Mouse (Mus musculus) kidney, postnatal 0 days (tissue): ENCODE results near the gene Lbr. TPM values are rescaled to one million over a fixed set of nuclear protein-coding genes. Genes with fewer than 3 reads are reported as not detected.
A peak's percentile ranks its signal among the peaks of the same experiment; 100 is the strongest.

ENCODE experiments used
- ATAC-seq: fragments of 200-750 bp; cut with Nextera tagmentation; replicated peaks from 2 replicates; pipeline ENCODE4 v1.8.0; 2017; ENCODE audit warnings: low read depth, moderate number of reproducible peaks, moderate TSS enrichment, moderate library complexity; ENCODE audit not compliant: low FRiP score
- DNase-seq: peaks from one replicate; pipeline ENCODE4 v3.0.0-alpha.2; 2016; ENCODE audit warnings: low spot score
- H3K27ac ChIP-seq: fragments of 300-500 bp; sonication (generic); 2 replicates; pipeline ENCODE4 v1.5.1; 2014; ENCODE audit warnings: mild to moderate bottlenecking
- H3K27me3 ChIP-seq: fragments of 300-500 bp; sonication (generic); 2 replicates; pipeline ENCODE4 v1.6.1; 2014; ENCODE audit warnings: low read length, mixed read lengths; ENCODE audit not compliant: insufficient read depth
- H3K36me3 ChIP-seq: fragments of 300-500 bp; sonication (generic); 2 replicates; pipeline ENCODE4 v1.6.1; 2014; ENCODE audit warnings: low read length, mixed read lengths; ENCODE audit not compliant: insufficient read depth
- H3K4me1 ChIP-seq: fragments of 300-500 bp; sonication (generic); replicated peaks from 2 replicates; pipeline ENCODE4 v1.6.1; 2014; ENCODE audit warnings: antibody characterized with exemption, low read length, mixed read lengths; ENCODE audit not compliant: insufficient read depth
- H3K4me2 ChIP-seq: fragments of 300-500 bp; sonication (generic); 2 replicates; pipeline ENCODE4 v1.6.1; 2014; ENCODE audit warnings: mild to moderate bottlenecking, low read length, moderate library complexity, mixed read lengths
- H3K4me3 ChIP-seq: fragments of 300-500 bp; sonication (generic); replicated peaks from 2 replicates; pipeline ENCODE4 v1.5.1; 2014; ENCODE audit warnings: low read depth, low read length
- H3K9ac ChIP-seq: fragments of 300-500 bp; sonication (generic); 2 replicates; pipeline ENCODE4 v1.6.1; 2014; ENCODE audit warnings: low read depth, low read length
- H3K9me3 ChIP-seq: fragments of 300-500 bp; sonication (generic); replicated peaks from 2 replicates; pipeline ENCODE4 v1.6.1; 2016; ENCODE audit warnings: low read length, inconsistent platforms, mixed read lengths
- CTCF ChIP-seq: IDR thresholded peaks from 2 replicates; pipeline ENCODE4 v1.5.1; 2016; ENCODE audit warnings: antibody characterized with exemption, low read depth, mild to moderate bottlenecking, moderate library complexity
- WGBS: fragments of 180-500 bp; shearing (Covaris S2); extraction: QIAGEN DNeasy Blood & Tissue Kit; methylation state at CpG from one replicate; pipeline ENCODE4 v1.1.7; 2014; 5-methylcytosine and 5-hydroxymethylcytosine counted together
- polyA plus RNA-seq: library from polyadenylated mRNA; unstranded; fragments of >200 nt; fragmentation: Nextera tagmentation; extraction: Ambion mirVana; gene quantifications from 2 replicates; pipeline ENCODE4 v1.2.1, GENCODE M21; 2015

Gene Lbr
- polyA plus RNA-seq, 1 experiment from 2014 or later = 55.2 TPM

- Histone ChIP-seq H3K27ac (no peak overlapping the region), H3K4me3 (no peak overlapping the region), H3K4me2 (no peak overlapping the region), H3K4me1 (0 out of 2 replicates have a peak, but pooled peaks cover 4% of the 10 kb centered on the region), H3K9me3 (no peaks in the 10 kb centered on the region), H3K9ac (no peak overlapping the region), H3K27me3 (no peaks in the 10 kb centered on the region), H3K36me3 (no peaks in the 10 kb centered on the region)
- ATAC-seq (no peak), DNase-seq (no peak)
- WGBS = 96% methylated on average over 2 of the region's 2 CpGs
- TF ChIP-seq CTCF = no peak
Measured at GRCm38 (mm10) chr1:181854829-181855228, 12.0 kb upstream of the Lbr start.

- 0 out of 2 replicates have a peak, but pooled peaks cover 4% of the 10 kb centered on the region for H3K4me1 ChIP-seq
- H3K4me2 ChIP-seq = peak overlapping the region; percentile 51
- WGBS = 4% methylated on average over 15 of the region's 21 CpGs
- H3K9ac ChIP-seq = 0 out of 2 replicates have a peak overlapping the region, but pooled peaks have one; percentile 37
- H3K27me3 ChIP-seq = no peaks in the 10 kb centered on the region
- peak overlapping the region; percentile 24 for H3K4me3 ChIP-seq
- H3K36me3 ChIP-seq = no peaks in the 10 kb centered on the region
- DNase-seq (peak; percentile 45), ATAC-seq (peak; percentile 46; the same call in 1 of the 2 replicates)
- H3K27ac ChIP-seq = peak overlapping the region; percentile 66; the same call in 1 of the 2 replicates
- H3K9me3 ChIP-seq = no peaks in the 10 kb centered on the region
- TF ChIP-seq CTCF = no peak
Measured at GRCm38 (mm10) chr1:181853081-181853736, 10.4 kb upstream of the Lbr start.

- DNase-seq = peak; percentile 49
- Histone ChIP-seq H3K36me3 (no peaks in the 10 kb centered on the region), H3K4me3 (peak overlapping the region; percentile 24; the same call in 1 of the 2 replicates), H3K27ac (peak overlapping the region; percentile 66; the same call in 1 of the 2 replicates), H3K27me3 (no peaks in the 10 kb centered on the region), H3K4me2 (peak overlapping the region; percentile 51), H3K9me3 (no peaks in the 10 kb centered on the region), H3K4me1 (0 out of 2 replicates have a peak, but pooled peaks cover 4% of the 10 kb centered on the region), H3K9ac (no peak overlapping the region)
- no peak for TF ChIP-seq CTCF
- no peak for ATAC-seq
- 37% methylated on average over 13 of the region's 13 CpGs for WGBS
Measured at GRCm38 (mm10) chr1:181852466-181852865, 9.6 kb upstream of the Lbr start.

- DNase-seq = no peak
- TF ChIP-seq CTCF = no peak
- no peaks in the 10 kb centered on the region for H3K27me3 ChIP-seq
- no peaks in the 10 kb centered on the region for H3K36me3 ChIP-seq
- no peak overlapping the region for H3K4me3 ChIP-seq
- H3K4me1 ChIP-seq = 0 out of 2 replicates have a peak, but pooled peaks cover 4% of the 10 kb centered on the region
- no peak for ATAC-seq
- H3K9ac ChIP-seq = no peak overlapping the region
- H3K9me3 ChIP-seq = no peaks in the 10 kb centered on the region
- H3K4me2 ChIP-seq = no peak overlapping the region
- no peak overlapping the region for H3K27ac ChIP-seq
- 85% methylated on average over 12 of the region's 12 CpGs for WGBS
Measured at GRCm38 (mm10) chr1:181851521-181852310, 8.9 kb upstream of the Lbr start.

- Histone ChIP-seq H3K4me2 (no peak overlapping the region), H3K36me3 (no peaks in the 10 kb centered on the region), H3K4me3 (no peak overlapping the region), H3K9ac (no peak overlapping the region), H3K27me3 (no peaks in the 10 kb centered on the region), H3K9me3 (no peaks in the 10 kb centered on the region), H3K27ac (no peak overlapping the region), H3K4me1 (0 out of 2 replicates have a peak, but pooled peaks cover 4% of the 10 kb centered on the region)
- WGBS = 84% methylated on average over 4 of the region's 4 CpGs
- no peak for ATAC-seq
- DNase-seq = no peak
- TF ChIP-seq CTCF = no peak
Measured at GRCm38 (mm10) chr1:181850441-181850840, 7.6 kb upstream of the Lbr start.

- H3K27ac ChIP-seq = no peak overlapping the region
- H3K9me3 ChIP-seq = no peaks in the 10 kb centered on the region
- no peak overlapping the region for H3K9ac ChIP-seq
- no peak overlapping the region for H3K4me3 ChIP-seq
- H3K4me1 ChIP-seq = 0 out of 2 replicates have a peak, but pooled peaks cover 2% of the 10 kb centered on the region
- no peak for ATAC-seq
- H3K36me3 ChIP-seq = no peaks in the 10 kb centered on the region
- H3K27me3 ChIP-seq = no peaks in the 10 kb centered on the region
- no peak overlapping the region for H3K4me2 ChIP-seq
- no peak for TF ChIP-seq CTCF
- WGBS = 82% methylated on average over 1 of the region's 1 CpGs
- no peak for DNase-seq
Measured at GRCm38 (mm10) chr1:181848210-181848609, 5.4 kb upstream of the Lbr start.
